Mouse (Mus musculus): ENCODE data around the gene Atg7.
A peak's percentile ranks its signal among the peaks of the same experiment; 100 is the strongest.
"Not testable (repeated sequence)": the region's sequence is repeated elsewhere in the genome, so short reads cannot be mapped to it uniquely, and the experiment has no call there.

The Atg7 gene

DNA sequence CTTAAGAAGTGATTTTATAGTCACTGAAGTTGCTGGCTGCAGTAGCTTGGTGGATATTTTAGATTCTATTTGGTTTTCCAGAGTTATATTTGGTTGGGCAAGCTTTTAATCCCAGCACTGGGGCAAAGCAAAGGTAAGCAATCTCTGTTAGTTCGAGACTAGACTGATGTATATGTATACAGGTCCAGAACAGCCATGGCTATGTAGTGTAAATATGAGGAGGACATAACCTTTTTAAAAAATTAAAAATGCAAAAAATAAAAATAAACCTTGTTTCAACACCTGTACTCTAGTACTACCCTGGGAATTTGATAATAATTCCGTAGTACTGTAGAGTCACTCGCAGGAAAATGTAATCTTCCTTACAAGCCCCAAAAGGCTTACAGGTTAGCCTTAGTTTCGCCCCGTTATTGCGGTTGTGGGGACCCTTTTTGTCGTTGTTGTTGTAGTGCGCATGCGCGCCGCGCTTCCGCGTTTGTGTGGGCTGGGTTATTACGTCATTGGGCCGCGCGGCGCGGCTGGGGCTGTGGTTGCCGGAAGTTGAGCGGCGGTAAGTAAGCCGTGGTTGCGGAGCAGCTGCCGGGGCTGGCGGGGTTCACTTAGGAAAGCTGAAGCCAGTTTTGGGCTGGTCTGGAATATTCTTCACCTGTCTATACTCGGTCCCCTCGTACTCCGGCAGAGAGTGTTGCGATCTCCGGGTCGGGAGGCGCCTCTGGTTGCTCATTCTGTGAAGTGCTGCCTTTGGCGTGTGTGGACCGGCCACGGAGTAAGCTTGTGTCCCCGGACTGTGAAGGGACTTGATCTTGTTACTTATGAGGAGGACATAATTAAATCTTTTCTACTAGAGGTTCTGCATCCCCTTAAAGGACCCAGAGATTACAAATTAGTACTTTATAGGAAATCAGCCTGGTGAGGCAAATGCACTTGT is at the start of gene Atg7:
Gene Atg7, plus strand, starts transcription at position 497 of the 928 bp plus-strand sequence.
- DNase-seq (ENCODE audit: low read depth in 2 of 2, low spot score in 2 of 2), result peak; percentile 88 to 90

DNA sequence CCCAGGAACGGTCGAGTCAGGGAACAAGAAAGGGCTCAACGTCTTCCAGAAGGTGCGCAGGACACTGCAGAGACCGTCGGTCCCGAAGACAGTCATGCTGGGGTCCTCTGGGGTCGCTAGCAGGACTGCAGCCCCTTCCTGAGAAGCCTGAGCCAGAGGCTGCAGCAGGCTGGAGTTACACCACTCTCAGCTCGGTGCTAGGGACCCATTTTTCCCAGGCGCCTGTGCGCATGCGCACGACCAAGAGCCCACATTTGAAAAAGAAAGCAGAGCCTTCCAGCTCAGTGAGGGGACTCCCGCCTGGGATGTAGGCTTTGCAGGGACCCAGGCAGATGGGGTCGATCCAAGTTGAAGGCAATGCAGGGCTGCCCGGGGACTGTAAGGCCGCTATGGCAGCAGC is 28.8 kb upstream of the Atg7 start:
- DNase-seq (ENCODE audit: low read depth in 2 of 2, low spot score in 2 of 2), result not testable (repeated sequence)

DNA sequence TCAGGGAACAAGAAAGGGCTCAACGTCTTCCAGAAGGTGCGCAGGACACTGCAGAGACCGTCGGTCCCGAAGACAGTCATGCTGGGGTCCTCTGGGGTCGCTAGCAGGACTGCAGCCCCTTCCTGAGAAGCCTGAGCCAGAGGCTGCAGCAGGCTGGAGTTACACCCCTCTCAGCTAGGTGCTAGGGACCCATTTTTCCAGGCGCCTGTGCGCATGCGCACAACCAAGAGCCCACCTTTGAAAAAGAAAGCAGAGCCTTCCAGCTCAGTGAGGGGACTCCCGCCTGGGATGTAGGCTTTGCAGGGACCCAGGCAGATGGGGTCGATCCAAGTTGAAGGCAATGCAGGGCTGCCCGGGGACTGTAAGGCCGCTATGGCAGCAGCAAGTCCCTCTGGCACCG is 9.0 kb upstream of the Atg7 start:
- DNase-seq (ENCODE audit: low read depth in 2 of 2, low spot score in 2 of 2), result not testable (repeated sequence)

DNA sequence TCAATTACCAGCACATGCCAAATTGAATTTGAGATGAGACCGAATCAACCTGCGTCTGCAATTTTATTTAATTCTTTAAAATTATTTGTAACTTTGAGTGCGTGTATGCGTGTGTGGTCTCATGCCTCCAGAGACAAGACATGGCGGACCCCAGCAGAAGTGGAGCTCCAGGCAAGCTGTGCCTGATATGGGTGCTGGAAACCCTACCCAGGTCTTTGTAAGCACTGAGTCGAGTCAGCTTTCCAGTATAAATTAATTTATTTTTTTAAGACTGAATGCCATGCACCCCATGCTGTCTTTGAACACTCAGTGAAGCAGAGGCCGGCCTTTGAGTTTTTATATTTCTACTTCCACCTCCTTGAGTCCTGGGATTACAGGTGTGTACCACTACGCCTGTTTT is 819 bp downstream of the Atg7 start:
- DNase-seq (ENCODE audit: low read depth in 2 of 2, low spot score in 2 of 2), result no peak

DNA sequence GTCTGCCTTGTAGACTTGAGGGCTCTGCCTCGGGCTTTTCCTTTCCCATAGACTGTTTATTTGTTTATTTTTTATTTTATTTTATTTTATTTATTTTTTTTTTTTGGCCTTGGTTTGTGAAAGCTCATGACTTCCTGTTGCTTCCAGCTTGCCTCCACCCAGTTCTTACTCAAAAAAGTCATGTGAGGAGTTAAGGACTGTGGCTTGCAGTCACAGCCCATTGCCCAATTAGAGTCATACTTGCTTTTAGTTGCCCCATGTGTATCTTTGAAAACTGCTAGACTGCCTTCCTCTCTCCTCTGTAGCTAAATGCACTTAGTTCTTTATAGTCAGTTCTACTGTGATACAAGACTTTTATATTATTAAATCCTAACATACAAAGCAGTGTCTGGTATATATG is 1.6 kb downstream of the Atg7 start:
- DNase-seq (ENCODE audit: low read depth in 2 of 2, low spot score in 2 of 2), result no peak

DNA sequence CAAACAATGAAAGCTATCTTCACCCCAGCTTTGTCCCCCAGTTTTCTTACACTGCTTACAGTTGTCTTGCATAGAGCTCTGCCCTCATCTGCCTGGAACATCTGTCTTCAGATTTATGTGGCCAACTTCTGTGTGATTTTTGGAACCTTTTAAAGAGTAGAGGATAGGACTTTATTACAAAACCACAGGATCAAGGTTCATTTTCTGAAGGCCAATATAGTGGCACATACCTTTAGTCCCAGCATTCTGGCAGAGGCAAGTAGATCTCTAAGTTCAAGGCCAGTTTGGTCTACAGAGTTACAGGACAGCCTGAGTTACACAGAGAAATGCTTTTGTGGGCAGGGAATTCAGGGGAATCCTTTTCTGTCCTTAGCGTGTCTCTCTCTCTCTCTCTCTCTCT is 3.3 kb downstream of the Atg7 start:
- DNase-seq (ENCODE audit: low read depth in 2 of 2, low spot score in 2 of 2), result no peak

DNA sequence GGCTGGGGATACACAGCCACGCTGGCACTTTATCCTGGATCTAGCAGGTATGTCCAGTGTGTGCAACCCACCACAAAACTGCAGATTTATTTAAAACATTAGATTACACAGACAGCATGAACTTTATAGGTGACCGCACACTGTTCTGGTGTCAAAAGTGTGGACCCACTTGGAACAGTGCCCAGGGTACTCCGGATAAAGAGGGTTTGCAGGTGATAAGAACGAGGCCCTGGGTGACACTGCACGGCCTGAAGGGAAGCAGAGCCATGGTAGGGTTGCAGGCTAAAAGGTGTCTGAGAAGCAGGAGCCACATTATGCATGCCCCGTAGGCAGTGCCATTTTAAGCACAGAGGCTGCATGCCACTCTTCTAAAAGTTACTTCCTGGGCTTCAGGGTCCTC is 4.1 kb downstream of the Atg7 start:
- no peak for DNase-seq (ENCODE audit: low read depth in 2 of 2, low spot score in 2 of 2)

DNA sequence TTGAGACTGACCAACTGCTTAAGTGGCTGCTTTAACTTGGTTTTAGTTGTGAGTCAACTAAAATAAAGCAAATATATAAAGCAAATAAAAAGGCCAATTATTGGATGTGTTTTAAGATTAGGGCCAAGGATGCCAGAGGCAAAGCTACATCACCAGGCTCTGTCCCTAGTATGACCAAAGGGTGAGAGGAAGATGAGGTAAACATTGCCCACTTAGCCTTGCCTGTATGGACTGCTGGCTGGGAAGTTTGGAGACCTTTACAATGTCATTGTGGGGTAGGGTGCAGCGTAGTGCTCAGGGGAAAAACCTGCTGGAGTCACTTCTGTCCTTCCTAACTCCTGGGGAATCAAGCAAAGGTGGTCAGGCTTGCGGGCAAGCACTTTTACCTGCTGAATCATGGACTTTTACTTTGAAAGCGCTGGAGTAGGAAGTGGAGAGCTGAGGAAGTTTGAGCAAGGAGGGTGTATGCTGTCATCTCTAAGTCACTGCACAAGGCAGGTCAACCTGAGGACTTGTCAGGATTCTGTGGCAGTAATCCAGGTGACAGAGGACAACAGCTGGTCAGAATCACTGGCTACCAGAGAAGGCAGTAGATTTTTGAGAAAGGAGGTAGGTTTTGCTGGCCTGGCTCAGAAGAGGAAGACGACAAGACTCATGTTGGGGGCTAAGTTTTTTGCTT is 5.6 kb downstream of the Atg7 start:
- DNase-seq (ENCODE audit: low read depth in 2 of 2, low spot score in 2 of 2), result no peak

DNA sequence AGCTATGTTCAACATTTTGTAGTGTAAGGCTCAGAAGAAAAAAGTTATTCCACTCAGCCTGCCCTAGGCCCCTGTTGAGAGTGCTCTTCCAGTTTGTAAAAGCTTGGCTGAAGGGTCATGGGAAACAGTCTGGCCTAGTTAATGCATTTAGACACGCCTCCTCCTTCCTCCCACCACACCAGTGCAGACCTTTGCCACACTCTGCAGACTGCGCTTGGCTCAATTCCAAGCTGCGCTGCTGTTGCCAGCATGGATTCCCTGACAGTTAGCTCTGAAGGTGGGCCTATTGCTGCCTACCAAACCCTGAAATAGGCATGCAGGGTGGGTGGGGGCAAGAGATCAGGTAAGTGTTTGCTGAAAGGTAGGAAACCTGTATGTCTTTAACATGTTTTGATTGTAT is 9.3 kb downstream of the Atg7 start:
- DNase-seq (ENCODE audit: low read depth in 2 of 2, low spot score in 2 of 2), result no peak

DNA sequence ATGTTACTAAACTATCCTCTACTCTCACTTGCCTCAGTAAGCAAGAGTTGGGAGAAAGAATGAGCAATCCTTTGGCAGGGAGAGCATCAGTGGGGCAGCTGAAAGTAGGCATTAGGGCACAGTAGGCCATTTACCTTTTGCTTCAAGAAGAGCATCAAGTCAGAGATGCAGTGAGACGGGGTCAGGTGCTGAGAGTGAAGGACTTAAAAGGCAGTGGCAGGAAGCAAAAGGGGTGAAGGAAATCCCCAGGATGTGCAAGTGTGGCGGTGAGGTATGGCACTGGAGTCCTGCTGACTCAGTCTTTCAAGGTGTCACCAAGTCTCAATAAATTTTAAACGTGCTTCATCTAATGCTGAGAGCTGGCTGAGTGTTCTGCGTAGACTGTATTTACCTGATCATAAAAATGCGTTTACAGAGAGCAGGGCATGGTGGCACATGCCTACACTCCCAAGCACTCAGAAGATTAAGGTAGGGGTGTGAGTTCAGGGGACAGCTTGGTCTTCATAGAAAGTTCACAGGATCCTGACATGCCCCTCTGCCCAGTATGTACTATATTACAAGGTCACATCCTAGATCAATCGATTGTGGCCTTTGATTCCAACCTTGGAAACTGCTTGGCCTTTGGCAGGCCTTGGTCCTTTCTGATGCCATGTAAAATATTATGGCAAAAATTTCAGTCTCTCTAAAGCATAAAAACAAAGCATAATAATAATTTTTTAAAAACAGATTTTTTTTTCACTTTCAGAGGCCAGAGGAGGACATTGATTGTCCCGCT is 14.1 kb downstream of the Atg7 start:
- no peak for DNase-seq (ENCODE audit: low read depth in 2 of 2, low spot score in 2 of 2)

DNA sequence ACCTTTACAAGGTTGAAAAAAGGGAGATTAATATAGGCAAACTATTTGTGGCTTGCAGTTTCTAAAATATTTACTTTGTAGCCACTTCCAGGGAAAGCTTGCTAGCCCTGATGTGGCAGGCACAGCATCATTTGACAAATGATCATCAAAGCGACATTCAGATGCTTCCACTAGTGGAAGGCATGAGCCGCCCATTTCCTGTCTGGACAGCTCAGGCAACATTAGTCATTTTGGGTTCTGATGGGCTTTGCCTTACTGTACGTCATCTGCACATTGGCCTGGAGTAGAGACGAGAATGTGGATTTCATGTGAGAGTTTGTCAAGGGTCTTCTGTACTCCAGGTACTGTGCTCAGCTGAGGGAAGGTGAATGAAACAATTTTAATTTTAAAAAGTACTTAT is 14.9 kb downstream of the Atg7 start:
- DNase-seq (ENCODE audit: low read depth in 2 of 2, low spot score in 2 of 2), result no peak

DNA sequence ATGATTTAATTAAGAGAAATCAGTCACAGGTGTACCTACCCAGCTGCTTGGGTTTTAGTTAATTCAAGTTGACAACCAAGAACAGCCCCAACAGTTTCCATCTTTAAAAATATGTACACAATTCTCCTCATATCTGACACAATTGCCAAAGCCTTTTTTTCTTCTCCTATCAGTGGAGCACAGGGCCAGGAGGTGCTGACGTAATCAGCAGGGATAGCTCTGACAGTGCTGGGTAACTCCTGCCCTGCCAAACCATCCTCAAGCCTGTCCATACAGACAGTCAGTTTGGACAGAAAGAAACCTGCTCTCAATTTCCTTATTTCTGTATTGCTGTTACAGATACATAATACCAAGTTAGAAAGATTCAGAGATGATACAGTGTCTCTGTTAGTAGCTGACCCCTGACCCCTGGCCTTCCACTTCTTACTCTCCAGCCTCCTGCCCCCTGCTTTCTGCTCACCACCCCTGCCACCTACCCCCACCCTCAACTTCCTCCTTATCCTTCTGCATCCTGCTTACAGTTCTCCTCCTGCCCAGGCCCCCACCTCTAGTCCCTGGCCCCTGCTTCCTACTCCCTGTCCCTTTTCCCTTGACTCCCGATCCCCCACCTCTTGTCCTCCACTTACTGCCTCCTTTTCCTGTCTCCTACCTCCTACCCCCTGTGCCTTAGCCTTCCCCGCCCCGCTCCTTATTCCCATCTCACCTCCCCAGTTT is 16.5 kb downstream of the Atg7 start:
- DNase-seq (ENCODE audit: low read depth in 2 of 2, low spot score in 2 of 2), result no peak

DNA sequence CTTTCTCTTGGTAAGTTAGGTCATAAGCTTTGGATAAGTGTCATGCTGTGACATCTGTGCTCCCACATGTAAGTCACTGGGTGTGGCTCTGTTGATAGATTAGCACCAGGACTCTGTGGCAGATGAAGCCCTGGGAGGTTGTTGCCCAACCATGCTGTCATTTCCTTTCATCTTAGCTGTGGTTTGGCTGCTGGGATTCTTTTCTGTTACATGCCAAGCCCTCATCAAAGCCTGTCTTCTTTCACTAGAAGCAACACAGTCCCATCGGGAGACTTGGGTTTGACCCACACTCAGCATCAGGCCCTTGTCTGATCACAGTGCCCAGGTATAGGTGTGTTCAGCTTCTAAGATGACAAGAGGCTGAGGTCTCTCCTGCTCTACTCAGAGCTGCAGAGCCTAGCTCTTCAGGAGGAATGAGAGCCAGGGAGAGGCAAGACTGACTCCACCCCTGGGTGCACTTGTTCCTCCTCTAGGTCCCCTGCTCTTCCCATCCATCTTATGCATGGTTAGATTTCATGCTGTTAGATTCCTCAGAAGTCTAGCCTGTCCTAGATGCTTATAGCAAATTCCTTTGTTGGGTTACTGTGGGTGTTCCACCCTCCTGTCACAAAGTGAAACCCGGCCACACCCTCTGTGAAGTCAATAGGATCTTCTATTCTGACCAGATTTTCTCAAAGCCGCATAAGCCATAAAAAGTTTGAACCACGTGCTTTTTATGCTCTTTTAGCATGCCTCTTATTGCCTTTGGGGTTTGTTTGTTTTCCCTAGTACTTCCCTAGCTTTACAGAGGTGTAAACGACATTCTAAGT is 17.3 kb downstream of the Atg7 start:
- peak; percentile 35 to 49 for DNase-seq (ENCODE audit: low read depth in 2 of 2, low spot score in 2 of 2)

DNA sequence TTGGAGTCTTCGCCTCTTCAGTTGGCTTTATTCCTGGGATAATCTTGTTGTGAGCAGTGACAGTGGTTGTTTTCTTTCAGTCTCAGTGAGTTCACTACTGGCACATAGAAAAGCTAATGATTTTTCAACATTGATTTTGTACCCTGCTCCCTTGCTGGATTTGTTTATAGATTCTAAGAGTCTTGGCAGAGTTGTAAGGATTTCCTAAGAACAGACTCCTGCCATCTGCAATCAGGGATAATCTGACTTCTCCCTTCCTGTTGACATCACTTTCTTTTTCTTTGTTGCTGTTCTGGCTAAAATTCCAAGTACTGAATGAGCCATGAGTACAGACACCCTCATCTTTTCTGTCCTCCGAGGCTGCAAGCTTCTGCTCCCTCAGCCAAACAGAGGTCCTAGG is 20.8 kb downstream of the Atg7 start:
- DNase-seq (ENCODE audit: low read depth in 2 of 2, low spot score in 2 of 2), result no peak

DNA sequence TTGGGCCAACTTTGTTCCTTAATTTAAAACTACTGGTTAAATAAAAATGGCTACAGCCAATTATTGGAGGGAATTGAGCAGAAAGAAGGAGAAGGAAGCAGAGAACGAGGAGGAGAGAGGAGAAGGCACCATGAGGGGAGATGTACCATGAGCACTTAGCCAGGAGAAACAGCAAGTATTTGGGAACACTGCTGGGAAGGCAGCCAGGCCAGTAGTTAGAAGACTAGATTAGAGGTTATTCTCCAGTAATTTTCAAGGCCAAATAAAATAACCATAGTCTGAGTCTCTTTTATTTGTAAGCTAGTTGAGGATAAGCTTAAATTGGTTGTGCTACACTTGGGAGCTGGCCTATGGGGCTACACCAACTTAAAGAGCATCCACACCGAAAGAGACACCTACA is 21.8 kb downstream of the Atg7 start:
- no peak for DNase-seq (ENCODE audit: low read depth in 2 of 2, low spot score in 2 of 2)

DNA sequence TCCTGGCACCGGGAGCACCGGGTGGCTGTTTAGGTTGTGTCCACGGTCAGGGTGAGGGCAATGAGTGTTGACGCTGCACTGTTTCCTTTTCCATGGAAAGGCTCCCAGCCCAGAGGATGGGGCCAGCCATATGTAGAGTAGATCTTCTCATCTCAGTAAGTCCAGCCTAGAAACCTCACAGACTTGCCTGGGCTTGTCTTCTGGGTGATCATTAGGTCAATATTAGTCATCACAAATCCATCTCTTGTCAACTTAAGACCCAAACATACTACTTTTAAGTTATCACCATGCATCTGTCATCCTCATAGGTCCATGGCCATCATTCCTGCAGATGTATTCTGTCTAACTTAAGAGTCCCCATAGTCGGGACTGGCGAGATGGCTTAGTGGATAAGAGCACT is 24.6 kb downstream of the Atg7 start:
- no peak for DNase-seq (ENCODE audit: low read depth in 2 of 2, low spot score in 2 of 2)

DNA sequence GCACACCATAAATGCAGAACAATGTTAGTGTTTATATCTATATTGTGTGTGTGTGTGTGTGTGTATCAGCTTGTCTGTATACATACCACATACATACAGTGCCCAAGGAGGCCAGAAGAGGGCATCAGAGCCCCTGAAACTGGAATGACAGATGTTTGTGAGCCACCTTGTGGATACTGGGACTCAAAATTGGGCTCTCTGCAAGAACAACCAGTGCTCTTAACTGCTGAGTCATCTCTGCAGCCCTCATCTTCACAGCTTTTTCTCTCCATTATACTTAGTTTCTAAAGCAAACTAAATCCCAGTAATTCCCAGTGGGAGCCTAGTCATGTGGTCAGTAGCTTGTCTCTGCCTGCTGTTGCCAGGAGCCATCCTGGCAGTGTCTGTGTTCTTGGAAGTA is 31.9 kb downstream of the Atg7 start:
- no peak for DNase-seq (ENCODE audit: low read depth in 2 of 2, low spot score in 2 of 2)

DNA sequence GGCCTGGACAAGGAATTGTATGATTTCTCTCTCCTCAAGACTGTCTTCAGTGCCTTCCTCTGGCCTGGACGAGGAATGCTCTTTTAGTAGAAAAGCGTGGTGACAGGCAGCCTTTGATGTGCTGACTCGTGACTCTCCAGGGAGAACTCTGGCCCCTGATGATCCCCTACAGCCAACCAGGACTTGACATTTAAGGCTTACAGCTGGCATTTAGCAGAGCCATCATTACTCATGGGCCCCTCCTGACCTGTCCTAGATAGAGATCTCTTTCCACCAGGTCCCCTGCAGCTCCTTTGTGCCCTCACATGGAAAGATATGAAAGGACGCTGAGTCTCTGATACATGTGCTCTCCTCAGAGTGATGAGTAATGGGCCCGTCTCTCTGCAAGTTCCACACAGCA is 33.2 kb downstream of the Atg7 start:
- no peak for DNase-seq (ENCODE audit: low read depth in 2 of 2, low spot score in 2 of 2)

DNA sequence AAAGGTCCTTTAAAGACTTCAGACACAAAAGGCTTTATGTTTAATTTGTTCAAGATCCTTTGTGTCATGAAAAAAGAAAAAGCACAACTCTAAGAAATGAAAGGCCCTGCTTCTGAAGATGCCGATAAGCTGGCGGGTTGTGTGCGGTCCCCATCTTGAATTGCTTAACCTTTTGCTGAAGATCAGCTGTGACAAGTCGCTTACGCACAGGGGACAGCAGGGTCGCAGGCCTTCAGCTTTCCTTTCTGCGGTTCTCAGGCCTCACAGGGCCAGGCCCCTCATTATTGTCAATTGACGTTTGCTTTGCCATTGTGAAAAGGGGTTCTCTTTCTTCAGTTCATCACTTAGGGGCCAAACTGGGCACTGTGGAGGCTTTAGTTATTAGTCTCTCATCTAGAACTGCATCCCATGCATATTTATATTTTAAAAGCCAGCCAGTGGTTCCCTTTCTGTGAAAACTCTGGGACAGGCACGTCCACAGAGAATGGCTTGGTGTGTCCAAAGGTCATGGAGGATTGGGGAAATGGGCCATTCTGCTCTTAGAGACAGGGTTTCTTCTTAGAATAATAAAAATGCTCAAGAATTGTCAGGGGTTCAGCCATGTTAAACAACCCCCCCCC is 39.3 kb downstream of the Atg7 start:
- DNase-seq (ENCODE audit: low read depth in 2 of 2, low spot score in 2 of 2), result no peak

DNA sequence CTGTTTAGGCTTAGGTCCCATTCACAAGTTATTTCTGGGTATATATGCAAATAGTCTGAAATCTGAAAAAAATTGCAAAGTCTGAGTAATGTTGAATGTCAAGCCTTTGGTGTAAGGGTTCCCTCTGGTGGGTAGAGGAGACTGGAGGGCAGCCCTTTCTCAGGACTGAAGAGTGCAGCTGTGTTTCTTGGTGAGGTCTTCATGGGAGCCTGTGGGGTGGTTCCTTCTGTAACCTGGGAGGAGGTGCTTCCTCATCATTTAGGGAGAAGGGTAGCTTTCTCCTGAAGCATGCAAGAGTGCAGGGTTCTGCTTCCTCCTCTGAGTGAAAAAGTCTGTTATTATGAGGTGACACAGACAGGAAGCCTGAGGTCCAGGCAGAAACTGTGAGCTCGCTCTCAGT is 40.8 kb downstream of the Atg7 start:
- no peak for DNase-seq (ENCODE audit: low read depth in 2 of 2, low spot score in 2 of 2)

Measured in CD8-positive naive resting alpha-beta T cell, adult 2 months (primary cell).